Mouse (Mus musculus): ENCODE data around the gene Nudt7. TPM values are rescaled to one million over a fixed set of nuclear protein-coding genes. Genes with fewer than 3 reads are reported as not detected.

Nudt7 gene
- polyA plus RNA-seq, 1 experiment from 2014 or later: 11.3 TPM

DNA sequence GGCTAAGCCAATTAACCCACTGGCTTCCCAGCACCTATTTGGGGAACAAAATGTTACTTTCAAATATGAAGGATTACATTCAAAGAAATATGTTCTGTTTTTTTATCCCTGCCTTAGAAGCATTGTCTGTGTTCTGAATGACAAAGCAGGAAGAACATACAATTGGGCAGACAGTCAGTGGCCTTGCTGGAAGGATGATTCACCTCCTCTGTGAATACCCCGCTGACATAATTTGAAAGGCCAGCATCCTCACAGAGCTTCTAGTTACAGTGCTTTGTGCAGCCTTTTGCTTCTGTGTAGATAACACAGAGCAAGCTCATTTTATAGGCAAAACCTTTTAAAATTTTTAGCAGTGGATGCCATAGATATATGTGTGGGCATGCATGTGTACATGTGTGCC lies 11.6 kb upstream of the Nudt7 start:
- 90% methylated on average over 1 of the region's 1 CpGs for WGBS
- H3K27ac ChIP-seq: no peak overlapping the region
- no peaks in the 10 kb centered on the region for H3K4me1 ChIP-seq
- DNase-seq (ENCODE audit: extremely low spot score, low spot score): no peak
- H3K27me3 ChIP-seq (ENCODE audit: poor library complexity, severe bottlenecking): no peaks in the 10 kb centered on the region
- no peak overlapping the region for H3K4me3 ChIP-seq
- no peaks in the 10 kb centered on the region for H3K36me3 ChIP-seq (replicated peaks)
- peaks cover 3% of the 10 kb centered on the region; the same call in 1 of the 2 replicates for H3K9me3 ChIP-seq

DNA sequence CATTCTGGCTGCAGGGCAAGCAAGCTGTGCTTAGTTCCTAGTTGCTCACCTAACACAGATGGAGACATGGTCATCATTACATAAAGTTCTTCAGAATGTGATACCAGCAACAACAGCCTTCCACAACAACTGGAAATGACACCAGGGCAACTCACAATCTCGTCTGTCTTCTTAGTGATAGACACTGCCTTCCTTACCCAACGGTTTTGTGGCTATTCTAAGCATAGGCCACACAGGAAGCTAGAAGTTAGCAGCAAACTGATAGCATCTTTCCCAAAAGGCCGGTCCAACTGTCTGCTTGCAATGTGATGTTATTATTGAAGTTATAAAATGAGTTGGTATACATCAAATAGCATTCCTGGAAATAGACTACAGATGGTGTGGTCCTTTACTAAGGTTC lies 9.7 kb upstream of the Nudt7 start:
- no peaks in the 10 kb centered on the region for H3K36me3 ChIP-seq (replicated peaks)
- WGBS: 85% methylated on average over 3 of the region's 3 CpGs
- H3K27ac ChIP-seq: no peak overlapping the region
- no peaks in the 10 kb centered on the region for H3K27me3 ChIP-seq (ENCODE audit: poor library complexity, severe bottlenecking)
- H3K4me3 ChIP-seq: no peak overlapping the region
- no peak for DNase-seq (ENCODE audit: extremely low spot score, low spot score)
- no peaks in the 10 kb centered on the region for H3K4me1 ChIP-seq
- H3K9me3 ChIP-seq: peaks cover 3% of the 10 kb centered on the region; the same call in 1 of the 2 replicates

GRCm38 (mm10) chr8:114124084-114124750 lies 9.1 kb upstream of the Nudt7 start:
- H3K4me3 ChIP-seq: no peak overlapping the region
- no peaks in the 10 kb centered on the region for H3K4me1 ChIP-seq
- no peaks in the 10 kb centered on the region for H3K36me3 ChIP-seq (replicated peaks)
- H3K27ac ChIP-seq: no peak overlapping the region
- H3K27me3 ChIP-seq (ENCODE audit: poor library complexity, severe bottlenecking): no peaks in the 10 kb centered on the region
- 79% methylated on average over 4 of the region's 4 CpGs for WGBS
- no peak for DNase-seq (ENCODE audit: extremely low spot score, low spot score)
- peaks cover 1% of the 10 kb centered on the region; the same call in 1 of the 2 replicates for H3K9me3 ChIP-seq

DNA sequence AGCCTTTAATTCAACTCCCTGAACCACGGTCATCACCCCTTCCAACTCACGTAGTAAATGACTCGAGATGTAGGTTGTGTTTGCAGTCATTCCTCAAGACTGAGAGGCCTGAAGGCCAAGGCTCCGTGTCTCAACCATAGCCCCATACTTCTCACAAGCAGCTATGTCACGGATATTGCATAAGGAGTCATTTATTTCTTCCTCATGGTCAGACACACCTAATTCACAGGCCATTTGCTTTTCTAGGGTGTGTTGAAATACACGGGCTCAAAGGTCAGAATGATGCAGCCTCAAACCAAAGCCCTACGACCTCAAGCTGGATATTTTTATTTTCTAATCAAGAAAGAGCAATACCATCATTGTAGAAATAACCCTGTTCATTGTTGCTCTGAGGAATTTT lies 2.5 kb upstream of the Nudt7 start:
- DNase-seq (ENCODE audit: extremely low spot score, low spot score): no peak
- Histone ChIP-seq H3K36me3 (replicated peaks) (no peaks in the 10 kb centered on the region), H3K4me1 (peaks cover 14% of the 10 kb centered on the region), H3K9me3 (no peaks in the 10 kb centered on the region), H3K27ac (no peak overlapping the region), H3K27me3 (ENCODE audit: poor library complexity, severe bottlenecking) (no peaks in the 10 kb centered on the region), H3K4me3 (no peak overlapping the region)
- 90% methylated on average over 7 of the region's 7 CpGs for WGBS

DNA sequence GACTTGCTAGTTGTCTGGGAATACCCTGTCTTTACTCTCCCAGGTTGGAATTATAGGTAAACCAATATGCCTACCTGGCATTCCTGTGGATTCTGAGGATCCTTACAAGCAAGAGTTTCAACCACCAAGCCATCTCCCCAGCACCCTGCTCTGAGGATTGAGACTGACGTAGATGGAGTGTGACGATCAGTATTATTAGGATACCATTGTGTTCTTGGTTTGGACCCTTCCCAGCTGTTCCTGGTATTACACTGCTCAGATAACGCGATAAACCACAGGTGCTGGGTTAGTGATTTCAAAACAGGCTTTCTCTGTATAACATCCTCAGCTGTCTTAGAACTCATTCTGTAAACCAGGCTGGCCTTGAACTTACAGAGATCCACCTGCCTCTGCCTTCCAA lies 1.9 kb upstream of the Nudt7 start:
- H3K9me3 ChIP-seq: no peaks in the 10 kb centered on the region
- H3K4me1 ChIP-seq: peaks cover 14% of the 10 kb centered on the region
- no peak overlapping the region for H3K27ac ChIP-seq
- H3K27me3 ChIP-seq (ENCODE audit: poor library complexity, severe bottlenecking): no peaks in the 10 kb centered on the region
- no peak for DNase-seq (ENCODE audit: extremely low spot score, low spot score)
- H3K36me3 ChIP-seq (replicated peaks): no peaks in the 10 kb centered on the region
- WGBS: 93% methylated on average over 4 of the region's 4 CpGs
- H3K4me3 ChIP-seq: no peak overlapping the region

DNA sequence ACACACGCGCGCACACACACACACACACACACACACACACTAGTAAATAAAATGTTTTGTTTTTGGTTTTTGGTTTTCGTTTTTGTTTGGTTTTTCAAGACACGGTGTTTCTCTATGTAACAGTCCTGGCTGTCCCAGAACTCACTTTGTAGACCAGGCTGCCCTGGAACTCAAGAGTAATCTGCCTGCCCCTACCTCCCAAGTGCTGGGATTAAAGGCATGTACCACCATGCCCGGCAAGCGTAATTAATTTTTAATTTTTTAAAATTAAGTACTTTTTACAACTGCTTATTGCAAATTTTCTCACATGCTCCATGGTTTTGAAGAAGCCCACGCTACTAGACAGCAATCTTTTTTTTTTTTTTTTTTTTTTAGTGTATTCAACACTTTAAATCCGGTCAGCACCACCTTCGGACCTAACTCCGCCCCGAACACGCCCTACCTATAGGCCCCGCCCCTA lies 277 bp upstream of the Nudt7 start:
- WGBS: 32% methylated on average over 14 of the region's 14 CpGs
- DNase-seq (ENCODE audit: extremely low spot score, low spot score): no peak
- H3K36me3 ChIP-seq (replicated peaks): no peaks in the 10 kb centered on the region
- no peak overlapping the region for H3K27ac ChIP-seq
- peak overlapping the region; percentile 61 for H3K4me3 ChIP-seq
- H3K9me3 ChIP-seq: no peaks in the 10 kb centered on the region
- peaks cover 14% of the 10 kb centered on the region for H3K4me1 ChIP-seq
- no peaks in the 10 kb centered on the region for H3K27me3 ChIP-seq (ENCODE audit: poor library complexity, severe bottlenecking)

DNA sequence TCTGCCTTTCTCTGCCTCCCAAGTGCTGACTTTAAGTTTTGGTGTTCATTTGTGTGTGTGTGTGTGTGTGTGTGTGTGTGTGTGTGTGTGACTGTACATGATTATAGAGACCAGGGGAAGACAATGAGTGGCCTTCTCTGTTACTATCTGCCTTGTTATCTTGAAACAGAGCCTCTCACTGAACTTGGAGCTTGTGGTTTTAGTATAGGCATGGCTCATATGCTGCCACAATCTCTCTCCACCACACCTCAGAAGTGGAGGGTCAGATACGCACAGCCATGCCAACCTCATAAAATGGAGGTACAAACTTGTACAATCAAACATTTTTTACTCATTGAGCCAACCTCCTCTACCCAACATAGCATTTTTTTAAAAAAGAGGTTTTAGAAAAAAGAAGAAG lies 3.4 kb downstream of the Nudt7 start:
- 96% methylated on average over 1 of the region's 1 CpGs for WGBS
- Histone ChIP-seq H3K4me1 (peaks cover 14% of the 10 kb centered on the region), H3K9me3 (no peaks in the 10 kb centered on the region), H3K4me3 (no peak overlapping the region), H3K27me3 (ENCODE audit: poor library complexity, severe bottlenecking) (no peaks in the 10 kb centered on the region), H3K27ac (no peak overlapping the region), H3K36me3 (replicated peaks) (no peaks in the 10 kb centered on the region)
- no peak for DNase-seq (ENCODE audit: extremely low spot score, low spot score)

GRCm38 (mm10) chr8:114137181-114137580 lies 3.8 kb downstream of the Nudt7 start:
- Histone ChIP-seq H3K27me3 (ENCODE audit: poor library complexity, severe bottlenecking) (no peaks in the 10 kb centered on the region), H3K27ac (no peak overlapping the region), H3K4me3 (no peak overlapping the region), H3K9me3 (no peaks in the 10 kb centered on the region), H3K4me1 (peaks cover 14% of the 10 kb centered on the region), H3K36me3 (replicated peaks) (no peaks in the 10 kb centered on the region)
- WGBS: 81% methylated on average over 5 of the region's 5 CpGs
- DNase-seq (ENCODE audit: extremely low spot score, low spot score): no peak

DNA sequence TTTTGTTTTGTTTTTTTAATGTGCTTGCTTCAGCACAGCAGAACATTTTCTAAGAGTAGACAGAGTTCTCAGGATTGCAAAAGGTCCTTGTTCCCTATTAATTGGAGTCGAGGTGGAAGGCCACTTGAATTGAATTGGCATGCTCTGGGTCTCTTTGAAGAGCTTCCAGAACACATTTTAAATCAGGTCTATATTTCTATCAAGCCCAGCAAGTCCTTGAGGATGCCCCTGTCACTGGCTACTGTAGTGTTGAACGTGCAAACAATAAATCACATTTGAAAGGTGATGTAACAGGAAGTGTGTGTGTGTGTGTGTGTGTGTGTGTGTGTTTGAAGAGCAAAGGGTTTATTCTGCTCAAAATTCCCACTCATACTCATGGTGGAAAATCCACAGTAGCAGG lies 7.1 kb downstream of the Nudt7 start:
- Histone ChIP-seq H3K27me3 (ENCODE audit: poor library complexity, severe bottlenecking) (no peaks in the 10 kb centered on the region), H3K27ac (no peak overlapping the region), H3K4me3 (no peak overlapping the region), H3K4me1 (no peaks in the 10 kb centered on the region), H3K36me3 (replicated peaks) (no peaks in the 10 kb centered on the region), H3K9me3 (no peaks in the 10 kb centered on the region)
- WGBS: 81% methylated on average over 2 of the region's 2 CpGs
- DNase-seq (ENCODE audit: extremely low spot score, low spot score): no peak

- no peaks in the 10 kb centered on the region for H3K4me1 ChIP-seq
- no peak overlapping the region for H3K4me3 ChIP-seq
- DNase-seq (ENCODE audit: extremely low spot score, low spot score): no peak
- no peak overlapping the region for H3K27ac ChIP-seq
- H3K9me3 ChIP-seq: no peaks in the 10 kb centered on the region
- H3K36me3 ChIP-seq (replicated peaks): no peaks in the 10 kb centered on the region
- no peaks in the 10 kb centered on the region for H3K27me3 ChIP-seq (ENCODE audit: poor library complexity, severe bottlenecking)
Observed at GRCm38 (mm10) chr8:114142199-114142598, 8.8 kb downstream of the Nudt7 start.

DNA sequence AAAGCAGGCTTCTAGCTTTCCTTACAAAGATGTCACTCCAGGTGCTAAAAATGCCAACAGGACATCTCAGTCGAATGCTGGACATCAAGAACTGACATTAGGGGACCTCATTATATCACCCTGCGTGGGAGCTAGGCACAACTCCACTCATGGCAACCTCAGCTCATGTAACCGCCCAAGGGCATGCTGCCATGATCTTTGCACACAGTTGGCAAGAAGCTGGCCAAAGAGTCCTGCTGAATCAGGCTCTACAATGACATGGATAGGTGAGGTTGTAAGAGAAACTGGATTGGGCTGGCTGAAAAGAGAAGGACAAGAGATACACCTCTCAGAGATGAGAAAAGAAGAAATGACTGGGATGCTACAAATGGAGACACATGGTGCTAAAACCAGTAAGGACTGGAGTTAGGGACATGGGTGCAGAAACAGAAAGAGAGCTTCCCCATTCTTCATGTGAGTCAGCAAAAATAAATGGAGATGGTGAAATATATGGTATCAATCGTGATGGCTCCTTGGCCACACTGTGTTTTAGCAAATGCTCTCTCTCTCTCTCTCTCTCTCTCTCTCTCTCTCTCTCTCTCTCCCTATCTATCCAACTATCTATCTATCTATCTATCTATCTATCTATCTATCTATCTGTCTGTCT lies 10.4 kb downstream of the Nudt7 start:
- no peaks in the 10 kb centered on the region for H3K4me1 ChIP-seq
- no peak for DNase-seq (ENCODE audit: extremely low spot score, low spot score)
- H3K27ac ChIP-seq: no peak overlapping the region
- H3K9me3 ChIP-seq: no peaks in the 10 kb centered on the region
- no peak overlapping the region for H3K4me3 ChIP-seq
- no peaks in the 10 kb centered on the region for H3K27me3 ChIP-seq (ENCODE audit: poor library complexity, severe bottlenecking)
- H3K36me3 ChIP-seq (replicated peaks): peaks cover 5% of the 10 kb centered on the region; the same call in 1 of the 2 replicates
- 88% methylated on average over 4 of the region's 4 CpGs for WGBS

- no peak overlapping the region for H3K4me3 ChIP-seq
- H3K27me3 ChIP-seq (ENCODE audit: poor library complexity, severe bottlenecking): no peaks in the 10 kb centered on the region
- DNase-seq (ENCODE audit: extremely low spot score, low spot score): no peak
- H3K27ac ChIP-seq: no peak overlapping the region
- no peaks in the 10 kb centered on the region for H3K36me3 ChIP-seq (replicated peaks)
- 0 out of 2 replicates have a peak, but pooled peaks cover under 1% of the 10 kb centered on the region for H3K4me1 ChIP-seq
- no peaks in the 10 kb centered on the region for H3K9me3 ChIP-seq
- 85% methylated on average over 6 of the region's 6 CpGs for WGBS
Observed at GRCm38 (mm10) chr8:114153311-114154045, 20.1 kb downstream of the Nudt7 start.

DNA sequence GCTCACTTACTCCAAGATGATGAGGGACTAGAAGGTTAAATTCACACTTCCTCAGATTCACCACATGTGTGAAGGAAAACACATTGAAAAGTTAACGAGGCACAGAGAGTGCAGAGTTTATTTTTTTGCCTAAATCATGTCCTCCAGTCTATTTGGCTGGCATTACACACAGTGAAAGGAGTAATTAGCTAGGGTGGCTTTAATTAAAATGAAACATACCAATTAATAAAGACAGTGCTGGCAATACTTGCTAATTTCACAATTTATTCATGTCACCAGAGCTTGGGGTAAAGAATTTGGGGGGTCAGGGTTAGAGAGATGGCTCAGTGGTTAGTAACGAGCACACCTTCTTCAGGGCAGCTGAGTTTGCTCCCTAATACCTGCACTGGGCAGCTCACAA lies 25.2 kb downstream of the Nudt7 start:
- Histone ChIP-seq H3K36me3 (replicated peaks) (no peaks in the 10 kb centered on the region), H3K4me3 (no peak overlapping the region), H3K9me3 (no peaks in the 10 kb centered on the region), H3K4me1 (0 out of 2 replicates have a peak, but pooled peaks cover 5% of the 10 kb centered on the region), H3K27ac (no peak overlapping the region), H3K27me3 (ENCODE audit: poor library complexity, severe bottlenecking) (no peaks in the 10 kb centered on the region)
- WGBS: 70% methylated on average over 2 of the region's 2 CpGs
- no peak for DNase-seq (ENCODE audit: extremely low spot score, low spot score)

Measured in forebrain, embryonic 10.5 days (tissue).